Mouse (Mus musculus): ENCODE results near the gene Aox4. TPM values are rescaled to one million over a fixed set of nuclear protein-coding genes. Genes with fewer than 3 reads are reported as not detected.

Aox4 gene
- total RNA-seq, 2 experiments from 2014 or later = not detected

GRCm38 (mm10) chr1:58298347-58298746, 88.2 kb downstream of the Aox4 start:
- DNase-seq (ENCODE audit: low spot score in 2 of 2) = no peak

GRCm38 (mm10) chr1:58301073-58301472, 90.9 kb downstream of the Aox4 start:
- no peak for DNase-seq (ENCODE audit: low spot score in 2 of 2)

- DNase-seq (ENCODE audit: low spot score in 2 of 2) = no peak
Observed at GRCm38 (mm10) chr1:58302015-58302414, 91.8 kb downstream of the Aox4 start.

GRCm38 (mm10) chr1:58303009-58303408, 92.8 kb downstream of the Aox4 start:
- DNase-seq (ENCODE audit: low spot score in 2 of 2) = no peak

GRCm38 (mm10) chr1:58303726-58304125, 93.5 kb downstream of the Aox4 start:
- no peak for DNase-seq (ENCODE audit: low spot score in 2 of 2)

- DNase-seq (ENCODE audit: low spot score in 2 of 2) = peak in 1 of 2 experiments; percentile 19
Observed at GRCm38 (mm10) chr1:58304296-58304695, 94.1 kb downstream of the Aox4 start.

GRCm38 (mm10) chr1:58307181-58307580, 97.0 kb downstream of the Aox4 start:
- no peak for DNase-seq (ENCODE audit: low spot score in 2 of 2)

- peak in 1 of 2 experiments; percentile 13 for DNase-seq (ENCODE audit: low spot score in 2 of 2)
Observed at GRCm38 (mm10) chr1:58308594-58308993, 98.4 kb downstream of the Aox4 start.

- DNase-seq (ENCODE audit: low spot score in 2 of 2) = no peak
Observed at GRCm38 (mm10) chr1:58309853-58310252, 99.7 kb downstream of the Aox4 start.

GRCm38 (mm10) chr1:58311221-58311864, 101.1 kb downstream of the Aox4 start:
- DNase-seq (ENCODE audit: low spot score in 2 of 2) = no peak

GRCm38 (mm10) chr1:58313173-58313572, 103.0 kb downstream of the Aox4 start:
- DNase-seq (ENCODE audit: low spot score in 2 of 2) = no peak

- no peak for DNase-seq (ENCODE audit: low spot score in 2 of 2)
Observed at GRCm38 (mm10) chr1:58315532-58315931, 105.3 kb downstream of the Aox4 start.

Other genes starting within 250 kb of the Aox4 start
- under 1 TPM; 0.30 to 0.67 TPM for gene Sgo2a, start 214.4 kb upstream of the Aox4 start, total RNA-seq (2021)
- 10 to 100 TPM; 10.4 to 13.7 TPM for gene Kctd18, start 191.4 kb upstream of the Aox4 start, total RNA-seq (2021)
- gene Aox1, start 180.5 kb upstream of the Aox4 start, total RNA-seq (2021) = 10 to 100 TPM; 54.0 to 59.3 TPM
- 1 to 10 TPM; 6.4 to 7.1 TPM for gene Aox3, start 97.3 kb upstream of the Aox4 start, total RNA-seq (2021)
- under 1 TPM; 0.40 to 0.42 TPM for gene Aox2, start 67.9 kb downstream of the Aox4 start, total RNA-seq (2021)
- 100 to 1,000 TPM; 155 to 172 TPM for gene Bzw1, start 182.5 kb downstream of the Aox4 start, total RNA-seq (2021)
- 100 to 1,000 TPM; 134 to 201 TPM for gene Clk1, start 213.7 kb downstream of the Aox4 start, total RNA-seq (2021)
- 10 to 100 TPM; 15.6 to 17.7 TPM for gene Nif3l1, start 234.8 kb downstream of the Aox4 start, total RNA-seq (2021)
- gene Ppil3, start 235.1 kb downstream of the Aox4 start, total RNA-seq (2021) = 10 to 100 TPM; 27.9 to 29.4 TPM